Mouse (Mus musculus) brain, embryonic 18.5 days (tissue): ENCODE measurements around the gene Fbln1.

ENCODE experiments used
- DNase-seq: peaks from one replicate; pipeline ENCODE4 v3.0.0-alpha.2; 2012; ENCODE audit warnings: low read depth, low spot score

Gene Fbln1

DNA sequence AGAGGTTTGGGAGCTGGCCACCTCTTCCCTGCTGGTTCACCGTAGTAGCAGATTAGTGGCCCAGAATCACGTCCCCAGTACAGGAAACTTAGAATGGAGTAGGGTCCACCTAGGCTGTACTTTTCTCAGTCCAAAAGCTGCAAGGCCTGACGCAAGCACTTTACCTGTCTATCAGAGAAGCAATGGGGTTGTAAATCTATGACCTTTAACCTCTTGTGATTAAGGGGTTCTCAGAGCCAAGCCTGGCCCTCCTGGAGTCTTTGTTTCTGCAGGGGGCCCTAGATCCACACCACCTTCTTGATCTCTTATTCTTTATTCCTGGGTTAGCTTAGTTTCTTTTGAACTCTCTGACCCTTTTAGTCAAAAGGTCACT lies 940 bp downstream of the Fbln1 start:
- DNase-seq = no peak

GRCm38 (mm10) chr15:85207081-85207480 lies 1.3 kb downstream of the Fbln1 start:
- DNase-seq = no peak

- peak; percentile 39 for DNase-seq
Observed at GRCm38 (mm10) chr15:85207763-85208162, 2.0 kb downstream of the Fbln1 start.

DNA sequence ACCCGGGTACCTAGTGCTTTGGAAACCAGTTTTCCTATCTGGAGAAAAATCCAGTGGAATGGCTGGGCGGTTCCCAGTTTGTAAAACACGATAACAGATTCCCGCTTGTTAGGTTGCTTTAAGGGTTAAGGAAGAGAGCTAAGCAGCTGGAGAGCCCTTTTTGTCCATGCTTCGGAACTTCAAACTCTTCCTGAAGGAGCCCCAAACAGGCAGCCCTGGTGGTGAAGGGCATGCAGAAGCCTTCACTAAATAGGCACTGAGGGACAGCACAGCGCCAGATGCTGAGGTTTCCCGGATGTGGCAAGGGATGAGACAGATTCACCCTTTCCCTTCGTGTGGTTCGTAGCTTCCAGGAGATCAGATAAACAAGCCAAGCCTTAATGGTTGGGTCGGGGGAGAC lies 2.6 kb downstream of the Fbln1 start:
- no peak for DNase-seq

- no peak for DNase-seq
Observed at GRCm38 (mm10) chr15:85209341-85209740, 3.6 kb downstream of the Fbln1 start.

DNA sequence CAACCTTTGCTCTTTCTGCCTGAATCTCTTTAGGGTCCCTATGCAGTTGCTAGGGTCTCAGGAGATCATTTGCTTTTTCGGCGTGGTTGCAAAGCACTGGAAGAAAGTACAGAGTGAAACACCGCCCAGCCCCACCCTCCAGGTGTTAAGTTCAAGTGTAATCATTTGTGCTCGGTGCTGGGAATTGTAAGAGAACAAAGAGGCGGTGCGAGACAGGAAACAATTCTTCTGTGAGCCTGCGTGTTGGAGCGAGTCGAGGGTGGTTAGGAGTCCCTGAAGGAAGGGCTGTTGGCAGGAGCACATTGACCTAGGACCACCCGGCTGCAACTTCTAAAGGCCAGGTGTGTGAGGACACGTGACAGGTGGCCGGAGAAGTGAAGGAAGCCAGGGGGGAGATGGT lies 4.9 kb downstream of the Fbln1 start:
- no peak for DNase-seq

GRCm38 (mm10) chr15:85211101-85211760 lies 5.5 kb downstream of the Fbln1 start:
- DNase-seq = no peak

GRCm38 (mm10) chr15:85216069-85216813 lies 10.5 kb downstream of the Fbln1 start:
- no peak for DNase-seq

GRCm38 (mm10) chr15:85218617-85219265 lies 13.0 kb downstream of the Fbln1 start:
- DNase-seq = no peak

GRCm38 (mm10) chr15:85220371-85220770 lies 14.6 kb downstream of the Fbln1 start:
- no peak for DNase-seq

- no peak for DNase-seq
Observed at GRCm38 (mm10) chr15:85221115-85221854, 15.5 kb downstream of the Fbln1 start.

DNA sequence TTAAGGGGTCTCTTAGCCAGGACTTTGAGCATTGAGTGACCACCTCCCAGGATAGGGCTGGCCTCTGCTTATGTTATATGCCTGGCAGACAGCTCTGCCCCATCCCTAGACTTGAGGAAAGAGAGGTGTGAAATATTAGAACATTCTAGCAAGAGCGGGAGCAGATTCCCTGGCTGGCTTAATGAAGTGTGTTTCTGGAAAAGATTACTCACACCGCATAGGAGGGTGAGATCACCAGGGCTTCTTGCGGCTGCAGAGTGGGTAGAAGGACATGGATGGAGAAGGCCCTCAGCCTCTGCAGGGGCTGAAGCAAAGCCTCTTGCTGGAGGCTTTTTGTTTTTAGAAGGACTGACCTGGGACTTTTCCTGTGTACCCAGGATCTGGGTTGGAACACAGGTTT lies 19.9 kb downstream of the Fbln1 start:
- no peak for DNase-seq

GRCm38 (mm10) chr15:85226841-85227240 lies 21.1 kb downstream of the Fbln1 start:
- no peak for DNase-seq

GRCm38 (mm10) chr15:85228568-85228967 lies 22.8 kb downstream of the Fbln1 start:
- no peak for DNase-seq

GRCm38 (mm10) chr15:85229960-85230535 lies 24.3 kb downstream of the Fbln1 start:
- no peak for DNase-seq

DNA sequence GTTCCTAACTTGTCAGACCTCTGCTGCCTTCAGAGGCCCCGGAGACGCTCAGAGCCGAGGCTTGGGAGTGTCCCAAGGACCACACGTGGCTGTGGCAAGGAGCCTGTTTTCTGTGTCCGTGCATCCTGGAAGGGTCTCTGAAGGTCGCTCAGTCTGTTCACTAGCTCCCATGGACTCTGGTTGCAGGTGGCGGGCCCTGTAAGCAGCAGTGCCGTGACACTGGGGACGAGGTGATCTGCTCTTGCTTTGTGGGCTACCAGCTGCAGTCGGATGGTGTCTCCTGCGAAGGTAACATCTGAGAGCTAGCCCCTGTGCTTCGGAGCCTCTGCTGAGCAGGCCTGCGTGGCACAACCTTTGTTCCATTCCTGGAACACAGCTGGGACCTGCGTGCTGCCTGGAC lies 24.9 kb downstream of the Fbln1 start:
- DNase-seq = no peak

GRCm38 (mm10) chr15:85231443-85232255 lies 25.9 kb downstream of the Fbln1 start:
- DNase-seq = no peak

DNA sequence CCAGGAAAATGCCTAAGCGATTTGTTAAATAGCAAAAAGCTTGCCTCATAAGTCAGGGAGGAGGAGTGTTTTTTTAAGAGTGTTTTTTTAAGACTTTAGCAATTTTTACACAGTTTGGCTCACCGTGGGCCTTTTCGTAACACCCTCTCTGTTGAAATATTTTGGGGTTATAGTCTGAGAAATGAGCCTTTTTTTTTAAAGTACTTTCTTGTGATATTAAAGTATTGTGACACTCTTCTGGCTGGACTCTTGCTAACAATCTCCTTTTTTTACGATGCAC lies 26.4 kb downstream of the Fbln1 start:
- DNase-seq = no peak

- DNase-seq = no peak
Observed at GRCm38 (mm10) chr15:85232543-85233250, 26.9 kb downstream of the Fbln1 start.

DNA sequence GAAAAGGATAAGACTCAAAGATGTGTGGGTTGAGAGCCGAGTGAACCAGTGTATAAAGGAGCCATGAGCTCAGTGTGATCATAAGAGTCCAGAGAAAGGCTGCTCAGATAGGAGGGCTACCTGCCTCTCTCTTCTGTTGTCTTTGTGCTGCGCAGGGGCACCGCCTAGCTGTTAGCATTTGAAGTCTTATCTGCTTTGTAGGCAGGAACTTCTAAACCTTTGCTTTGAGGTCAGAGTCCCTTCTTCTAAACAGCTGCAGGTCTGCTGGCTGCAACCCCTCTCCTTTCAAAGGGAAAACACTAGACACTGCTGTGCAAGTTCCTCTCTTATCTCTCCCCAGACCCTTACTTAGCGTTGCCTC lies 27.5 kb downstream of the Fbln1 start:
- no peak for DNase-seq

DNA sequence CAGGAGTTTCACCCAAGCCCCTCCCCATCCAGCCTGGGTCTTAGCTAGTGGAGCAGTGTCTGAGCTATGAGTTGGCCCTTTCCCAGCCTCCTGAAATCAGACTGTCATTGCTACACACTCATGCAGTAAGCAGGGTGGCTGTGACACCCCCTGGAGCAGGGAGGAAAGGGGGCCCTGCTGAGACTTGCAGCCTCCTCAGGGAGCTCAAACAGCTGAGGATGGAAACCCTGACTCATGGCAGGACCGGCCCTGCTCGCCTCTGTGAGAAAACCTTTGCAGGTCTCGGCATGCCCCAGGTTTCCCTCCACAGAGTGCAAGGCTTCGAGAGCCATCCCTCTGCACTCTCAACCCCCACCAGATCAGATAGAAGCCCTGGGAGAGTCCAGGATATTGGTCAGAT lies 27.9 kb downstream of the Fbln1 start:
- DNase-seq = no peak
